Mouse (Mus musculus): Measurements from ENCODE around the gene Rabggta. TPM values are rescaled to one million over a fixed set of nuclear protein-coding genes. Genes with fewer than 3 reads are reported as not detected.

Gene Rabggta
- total RNA-seq (2023): 84.1 TPM

GRCm38 (mm10) chr14:55721700-55722437, at the start of gene Rabggta:
TSS of gene Rabggta (minus strand) at chr14:55722263.

GRCm38 (mm10) chr14:55765696-55766095, 43.6 kb upstream of the Rabggta start, which contains the start of gene Ltb4r1:
TSS of gene Ltb4r1 (plus strand) at chr14:55765962.

GRCm38 (mm10) chr14:55761163-55761562, 39.1 kb upstream of the Rabggta start, which contains the start of gene Ltb4r2:
TSS of gene Ltb4r2 (plus strand) at chr14:55761428.

GRCm38 (mm10) chr14:55758363-55758784, 36.3 kb upstream of the Rabggta start, which contains the start of gene Cideb:
TSS of gene Cideb (minus strand) at chr14:55758458.

GRCm38 (mm10) chr14:55745180-55745860, 23.3 kb upstream of the Rabggta start, which contains the start of the genes Dhrs1 and Nop9:
TSS of gene Dhrs1 (minus strand) at chr14:55745690.
TSS of gene Nop9 (plus strand) at chr14:55745693.

GRCm38 (mm10) chr14:55713729-55714122, 8.3 kb downstream of the Rabggta start, which contains the start of gene Tgm1:
TSS of gene Tgm1 (minus strand) at chr14:55713926.

GRCm38 (mm10) chr14:55681160-55682117, 40.6 kb downstream of the Rabggta start, which contains the start of gene Tinf2:
TSS of gene Tinf2 (minus strand) at chr14:55681820.

GRCm38 (mm10) chr14:55671833-55672740, 50.0 kb downstream of the Rabggta start, which contains the start of the genes Gmpr2 and Nedd8:
TSS of gene Gmpr2 (plus strand) at chr14:55671941.
TSS of gene Nedd8 (minus strand) at chr14:55672124.

Other genes starting within 250 kb of the Rabggta start
- gene Dhrs4, start 243.5 kb downstream of the Rabggta start, total RNA-seq (2023): 19.3 TPM
- 1.2 TPM for gene Carmil3, start 231.6 kb downstream of the Rabggta start, total RNA-seq (2023)
- not detected for gene Cpne6, start 211.8 kb downstream of the Rabggta start, total RNA-seq (2023)
- not detected for gene Nrl, start 197.3 kb downstream of the Rabggta start, total RNA-seq (2023)
- gene Pck2, start 182.0 kb downstream of the Rabggta start, total RNA-seq (2023): 16.6 TPM
- 83.2 TPM for gene Dcaf11, start 162.3 kb downstream of the Rabggta start, total RNA-seq (2023)
- gene A730061H03Rik, start 161.9 kb downstream of the Rabggta start, total RNA-seq (2023): 5.8 TPM
- not detected for gene Fitm1, start 146.6 kb downstream of the Rabggta start, total RNA-seq (2023)
- gene Psme1, start 144.1 kb downstream of the Rabggta start, total RNA-seq (2023): 254 TPM
- gene Emc9, start 137.0 kb downstream of the Rabggta start, total RNA-seq (2023): 10.6 TPM
- 367 TPM for gene Psme2, start 131.2 kb downstream of the Rabggta start, total RNA-seq (2023)
- gene Rnf31, start 130.6 kb downstream of the Rabggta start, total RNA-seq (2023): 55.8 TPM
- 97.6 TPM for gene Irf9, start 118.7 kb downstream of the Rabggta start, total RNA-seq (2023)
- 1.8 TPM for gene Rec8, start 104.2 kb downstream of the Rabggta start, total RNA-seq (2023)
- gene Ipo4, start 86.3 kb downstream of the Rabggta start, total RNA-seq (2023): 63.6 TPM
- gene Gm49378, start 84.4 kb downstream of the Rabggta start, total RNA-seq (2023): 2.5 TPM
- 41.9 TPM for gene Tm9sf1, start 78.5 kb downstream of the Rabggta start, total RNA-seq (2023)
- 2.6 TPM for gene Tssk4, start 72.1 kb downstream of the Rabggta start, total RNA-seq (2023)
- 34.6 TPM for gene Mdp1, start 61.8 kb downstream of the Rabggta start, total RNA-seq (2023)
- gene Gmpr2, start 50.3 kb downstream of the Rabggta start, total RNA-seq (2023): 17.4 TPM
- 119 TPM for gene Nedd8, start 50.1 kb downstream of the Rabggta start, total RNA-seq (2023)
- gene Tinf2, start 40.4 kb downstream of the Rabggta start, total RNA-seq (2023): 117 TPM
- gene Tgm1, start 8.3 kb downstream of the Rabggta start, total RNA-seq (2023): 2.0 TPM
- gene Dhrs1, start 23.4 kb upstream of the Rabggta start, total RNA-seq (2023): 16.3 TPM
- gene Nop9, start 23.4 kb upstream of the Rabggta start, total RNA-seq (2023): 28.8 TPM
- gene Cideb, start 36.2 kb upstream of the Rabggta start, total RNA-seq (2023): not detected
- gene Ltb4r2, start 39.2 kb upstream of the Rabggta start, total RNA-seq (2023): not detected
- gene Ltb4r1, start 43.7 kb upstream of the Rabggta start, total RNA-seq (2023): not detected
- gene Adcy4, start 61.8 kb upstream of the Rabggta start, total RNA-seq (2023): not detected
- 56.5 TPM for gene Ripk3, start 66.6 kb upstream of the Rabggta start, total RNA-seq (2023)
- gene Nfatc4, start 100.9 kb upstream of the Rabggta start, total RNA-seq (2023): not detected
- 0.50 TPM for gene Nynrin, start 131.7 kb upstream of the Rabggta start, total RNA-seq (2023)
- not detected for gene Cbln3, start 162.1 kb upstream of the Rabggta start, total RNA-seq (2023)
- 65.3 TPM for gene Khnyn, start 162.7 kb upstream of the Rabggta start, total RNA-seq (2023)
- gene Sdr39u1, start 178.0 kb upstream of the Rabggta start, total RNA-seq (2023): 28.6 TPM
- not detected for gene Cma1, start 222.4 kb upstream of the Rabggta start, total RNA-seq (2023)
- not detected for gene Cma2, start 228.7 kb upstream of the Rabggta start, total RNA-seq (2023)